Mouse (Mus musculus): ENCODE measurements around the gene Nacad. TPM values are rescaled to one million over a fixed set of nuclear protein-coding genes. Genes with fewer than 3 reads are reported as not detected.

Gene Nacad
- total RNA-seq, 2 experiments from 2014 or later = 0.20 to 0.42 TPM

Other genes starting within 250 kb of the Nacad start
- gene Zmiz2, start 217.0 kb downstream of the Nacad start, total RNA-seq (2021) = 10 to 100 TPM; 41.1 to 53.3 TPM
- gene Ppia, start 190.6 kb downstream of the Nacad start, total RNA-seq (2021) = 100 to 1,000 TPM; 206 to 211 TPM
- gene H2afv, start 161.6 kb downstream of the Nacad start, total RNA-seq (2021) = 10 to 100 TPM; 36.4 to 49.2 TPM
- gene Purb, start 130.1 kb downstream of the Nacad start, total RNA-seq (2021) = 10 to 100 TPM; 19.7 to 20.7 TPM
- 1 to 10 TPM; 1.3 to 1.7 TPM for gene Myo1g, start 85.1 kb downstream of the Nacad start, total RNA-seq (2021)
- 10 to 100 TPM; 24.4 to 26.6 TPM for gene Ccm2, start 59.2 kb downstream of the Nacad start, total RNA-seq (2021)
- gene Tbrg4, start 20.0 kb upstream of the Nacad start, total RNA-seq (2021) = 10 to 100 TPM; 66.8 to 71.7 TPM
- not detected for gene Wap, start 32.6 kb upstream of the Nacad start, total RNA-seq (2021)
- under 1 TPM in 1 of 2 experiments, not detected in 1; 0.81 TPM for gene Ramp3, start 52.5 kb upstream of the Nacad start, total RNA-seq (2021)
- not detected for gene Gm11983, start 231.6 kb upstream of the Nacad start, total RNA-seq (2021)